Mouse (Mus musculus) embryonic fibroblast, embryonic 13.5 days (primary cell): Measurements from ENCODE around the gene Ctdsp1.

ENCODE experiments used
- CTCF ChIP-seq: IDR thresholded peaks from 2 replicates; pipeline ENCODE4 v1.5.1; 2011; ENCODE audit warnings: mild to moderate bottlenecking, control low read depth, low read length, moderate library complexity, borderline replicate concordance; ENCODE audit not compliant: insufficient read depth
- POLR2A ChIP-seq: IDR thresholded peaks from 2 replicates; pipeline ENCODE4 v1.6.1; 2011; ENCODE audit warnings: low read depth, mild to moderate bottlenecking, control low read depth, low read length, moderate library complexity

GRCm38 (mm10) chr1:74386714-74387385 lies 4.5 kb upstream of the Ctdsp1 start:
- TF ChIP-seq CTCF (no peak), POLR2A (peak; percentile 49; the same call in 1 of the 2 replicates)
